Mouse (Mus musculus): ENCODE measurements around the gene Sult2a6. TPM values are rescaled to one million over a fixed set of nuclear protein-coding genes. Genes with fewer than 3 reads are reported as not detected.

Gene Sult2a6
- not detected in 2 replicates for total RNA-seq (2014; rRNA removed)
- not detected in 2 replicates for polyA plus RNA-seq (2015; fragmentation: Nextera tagmentation; extraction: Ambion mirVana)

DNA sequence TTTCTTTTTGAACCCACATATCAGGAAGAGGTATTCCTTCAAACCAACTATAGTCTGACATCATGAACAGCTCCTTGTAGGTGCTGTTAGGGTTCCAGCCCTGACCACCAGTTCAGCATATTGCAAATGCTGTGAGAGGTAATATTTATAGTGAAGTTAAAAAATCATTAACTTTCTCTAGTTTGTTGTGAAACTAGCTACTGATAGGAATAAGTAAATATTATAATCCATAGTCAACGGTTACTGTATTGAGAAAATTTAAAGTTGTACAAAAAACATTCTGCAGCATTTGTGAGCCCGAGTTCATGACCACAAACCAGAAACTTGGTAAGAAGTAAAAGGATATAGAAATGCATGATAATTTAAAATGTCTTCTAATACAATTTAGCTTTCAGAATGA lies at the start of gene Sult2a6:
Gene Sult2a6 (minus strand): TSS at position 101 of the 400 bp plus-strand sequence.
- no peak for TF ChIP-seq CTCF (IDR thresholded peaks at IDR 0.05; ENCODE audit: low read depth)
- H3K27me3 ChIP-seq (ENCODE audit: insufficient read depth, low read length): no peaks in the 10 kb centered on the region
- 82% methylated on average over 2 of the region's 2 CpGs for WGBS

DNA sequence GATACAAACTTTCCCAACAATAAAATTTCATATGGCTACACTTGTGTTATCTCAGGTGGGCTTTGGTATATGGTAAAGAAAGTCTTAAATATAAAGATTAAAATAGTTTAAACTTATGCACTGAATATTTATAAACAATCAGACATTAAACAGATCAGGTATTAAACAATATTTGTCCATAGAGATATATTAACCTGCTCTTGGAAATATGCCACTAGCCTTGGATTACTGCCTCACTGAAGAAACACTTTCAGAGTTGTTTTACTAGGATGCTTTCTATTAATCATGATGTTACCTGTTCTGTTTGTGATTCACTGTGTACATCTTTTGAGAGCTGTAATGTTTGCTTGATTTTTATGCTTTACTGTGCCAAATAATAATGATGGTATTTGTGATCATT lies 39.4 kb downstream of the Sult2a6 start:
- no peak overlapping the region for H3K4me2 ChIP-seq (ENCODE audit: low read depth)

More for the DNA sequence above, at the start of gene Sult2a6:
- Histone ChIP-seq H3K36me3 (ENCODE audit: insufficient read depth) (no peaks in the 10 kb centered on the region), H3K9me3 (ENCODE audit: low read length) (no peaks in the 10 kb centered on the region), H3K4me2 (ENCODE audit: low read depth) (no peak within 1 kb of the TSS), H3K4me1 (ENCODE audit: insufficient read depth) (no peaks in the 10 kb centered on the region), H3K4me3 (ENCODE audit: low read depth, low read length) (no peak within 1 kb of the TSS), H3K9ac (no peak within 1 kb of the TSS), H3K27ac (ENCODE audit: low read depth, low read length) (no peak within 1 kb of the TSS)
- DNase-seq: no peak
- ATAC-seq: no peak

DNA sequence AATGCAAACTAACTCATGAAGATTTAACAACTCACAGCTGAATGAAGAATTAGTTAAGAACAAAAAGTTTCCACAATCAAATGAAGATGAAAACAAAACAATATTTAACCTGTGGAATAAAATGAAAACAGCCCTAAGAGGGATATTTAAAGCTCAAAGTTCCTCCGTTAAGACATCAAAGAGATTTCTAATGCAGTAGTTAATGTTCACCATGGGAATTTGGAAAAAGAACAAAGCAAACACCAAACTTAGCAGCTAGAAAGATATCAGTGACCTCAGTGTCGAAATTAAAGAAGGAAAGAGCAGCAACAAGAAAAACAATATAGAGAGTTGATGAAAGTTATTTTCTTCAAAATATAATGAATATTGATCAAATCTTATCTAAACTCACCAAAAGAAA lies 51.3 kb downstream of the Sult2a6 start:
- TF ChIP-seq CTCF (IDR thresholded peaks at IDR 0.05; ENCODE audit: low read depth): no peak
- Histone ChIP-seq H3K27me3 (ENCODE audit: insufficient read depth, low read length) (no peaks in the 10 kb centered on the region), H3K9ac (no peak overlapping the region), H3K4me1 (ENCODE audit: insufficient read depth) (no peaks in the 10 kb centered on the region), H3K4me3 (ENCODE audit: low read depth, low read length) (no peak overlapping the region), H3K36me3 (ENCODE audit: insufficient read depth) (no peaks in the 10 kb centered on the region), H3K4me2 (ENCODE audit: low read depth) (no peak overlapping the region), H3K27ac (ENCODE audit: low read depth, low read length) (no peak overlapping the region), H3K9me3 (ENCODE audit: low read length) (peaks cover 3% of the 10 kb centered on the region; the same call in 1 of the 2 replicates)
- 74% methylated on average over 2 of the region's 2 CpGs for WGBS
- ATAC-seq (no peak), DNase-seq (no peak)

More for the DNA sequence above, 39.4 kb downstream of the Sult2a6 start:
- DNase-seq (no peak), ATAC-seq (no peak)
- no peak overlapping the region for H3K4me3 ChIP-seq (ENCODE audit: low read depth, low read length)
- H3K9me3 ChIP-seq (ENCODE audit: low read length): peaks cover 9% of the 10 kb centered on the region; the same call in 1 of the 2 replicates
- no peak overlapping the region for H3K9ac ChIP-seq
- no peak for TF ChIP-seq CTCF (IDR thresholded peaks at IDR 0.05; ENCODE audit: low read depth)
- H3K4me1 ChIP-seq (ENCODE audit: insufficient read depth): no peaks in the 10 kb centered on the region
- H3K27ac ChIP-seq (ENCODE audit: low read depth, low read length): no peak overlapping the region
- no peaks in the 10 kb centered on the region for H3K36me3 ChIP-seq (ENCODE audit: insufficient read depth)
- H3K27me3 ChIP-seq (ENCODE audit: insufficient read depth, low read length): no peaks in the 10 kb centered on the region

DNA sequence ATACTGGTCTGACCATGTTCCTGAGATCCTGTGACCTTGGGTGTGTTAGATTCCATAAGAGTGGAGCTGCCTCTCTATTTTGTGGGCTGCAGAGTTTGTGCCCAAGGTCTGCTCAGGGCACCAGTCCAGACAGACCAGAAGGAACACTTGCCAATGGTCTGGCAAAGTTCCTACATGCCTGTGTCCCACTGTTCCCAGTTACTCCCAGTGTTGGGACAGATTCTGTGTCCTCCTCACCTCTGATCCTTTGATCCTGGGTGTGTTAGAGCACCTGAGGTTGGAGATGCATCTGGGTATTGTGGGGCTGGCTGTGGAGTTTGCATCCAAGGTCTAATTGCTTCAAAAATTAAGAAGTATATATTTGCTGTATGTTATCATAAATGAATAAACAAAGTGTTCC lies 52.2 kb downstream of the Sult2a6 start:
- ATAC-seq (no peak), DNase-seq (no peak)
- no peak overlapping the region for H3K27ac ChIP-seq (ENCODE audit: low read depth, low read length)
- TF ChIP-seq CTCF (IDR thresholded peaks at IDR 0.05; ENCODE audit: low read depth): no peak
- peaks cover 4% of the 10 kb centered on the region; the same call in 1 of the 2 replicates for H3K9me3 ChIP-seq (ENCODE audit: low read length)
- H3K27me3 ChIP-seq (ENCODE audit: insufficient read depth, low read length): no peaks in the 10 kb centered on the region
- no peak overlapping the region for H3K4me3 ChIP-seq (ENCODE audit: low read depth, low read length)
- no peaks in the 10 kb centered on the region for H3K36me3 ChIP-seq (ENCODE audit: insufficient read depth)
- H3K4me2 ChIP-seq (ENCODE audit: low read depth): no peak overlapping the region
- H3K4me1 ChIP-seq (ENCODE audit: insufficient read depth): no peaks in the 10 kb centered on the region
- H3K9ac ChIP-seq: no peak overlapping the region

Other genes starting within 250 kb of the Sult2a6 start
- gene Sult2a3, start 131.8 kb downstream of the Sult2a6 start, total RNA-seq (2014; rRNA removed): not detected in 2 replicates
- not detected in 2 replicates for gene Sult2a3, start 131.8 kb downstream of the Sult2a6 start, polyA plus RNA-seq (2015; fragmentation: Nextera tagmentation; extraction: Ambion mirVana)
- not detected in 2 replicates for gene Obox8, start 78.7 kb upstream of the Sult2a6 start, total RNA-seq (2014; rRNA removed)
- gene Obox8, start 78.7 kb upstream of the Sult2a6 start, polyA plus RNA-seq (2015; fragmentation: Nextera tagmentation; extraction: Ambion mirVana): not detected in 2 replicates
- gene Sult2a8, start 191.9 kb upstream of the Sult2a6 start, total RNA-seq (2014; rRNA removed): not detected in 2 replicates
- not detected in 2 replicates for gene Sult2a8, start 191.9 kb upstream of the Sult2a6 start, polyA plus RNA-seq (2015; fragmentation: Nextera tagmentation; extraction: Ambion mirVana)
- gene Sult2a7, start 239.4 kb upstream of the Sult2a6 start, total RNA-seq (2014; rRNA removed): not detected in 2 replicates
- not detected in 2 replicates for gene Sult2a7, start 239.4 kb upstream of the Sult2a6 start, polyA plus RNA-seq (2015; fragmentation: Nextera tagmentation; extraction: Ambion mirVana)

Measured in forebrain, postnatal 0 days (tissue).